Mouse (Mus musculus): ENCODE data around the gene Ybx1.

DNA sequence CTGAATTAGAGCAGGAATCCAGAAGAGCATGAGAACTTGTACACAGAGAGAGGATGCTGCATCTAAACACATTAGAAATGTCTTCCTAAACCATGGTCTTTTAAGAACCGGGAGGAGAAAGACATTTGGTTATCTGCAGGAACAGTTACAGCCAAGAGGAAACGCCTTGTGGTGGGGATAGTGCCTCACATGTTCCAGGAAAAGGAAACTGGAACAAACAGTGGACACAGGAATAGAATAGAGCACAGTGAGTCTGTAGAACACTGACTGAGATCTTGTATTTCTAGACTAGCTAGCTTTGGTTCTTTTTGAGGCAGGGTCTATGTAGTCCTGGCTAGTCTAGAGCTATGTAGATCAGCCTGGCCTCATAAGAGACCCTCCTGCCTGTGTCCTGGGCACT lies 19.2 kb downstream of the Ybx1 start:
- no peak for TF ChIP-seq POLR2A (IDR thresholded peaks at IDR 0.05; ENCODE audit: borderline replicate concordance, insufficient read depth, low read length)
- no peak for TF ChIP-seq CTCF (IDR thresholded peaks at IDR 0.05; ENCODE audit: borderline replicate concordance, insufficient read depth, low read depth, low read length)

Measured in cerebellum, adult 2 months (tissue).